Mouse (Mus musculus) stomach, postnatal 0 days (tissue): ENCODE measurements at regions not wholly inside any gene's neighbourhood (a gene's known extent, or its start where the extent isn't known, plus 50 kb on each side); places are given as distances from the start of the nearest gene placed in this dataset.

Source experiments
- ATAC-seq: fragments of 200-750 bp; cut with Nextera tagmentation; 2 replicates; pipeline ENCODE4 v1.8.0; 2017; ENCODE audit not compliant: low FRiP score, low TSS enrichment
- DNase-seq: peaks from one replicate; pipeline ENCODE4 v3.0.0-alpha.2; 2016; ENCODE audit warnings: low spot score
- H3K27ac ChIP-seq: fragments of 300-500 bp; sonication (generic); replicated peaks from 2 replicates; pipeline ENCODE4 v1.5.1; 2014; ENCODE audit warnings: mild to moderate bottlenecking, control low read depth
- H3K27me3 ChIP-seq: fragments of 300-500 bp; sonication (generic); 2 replicates; pipeline ENCODE4 v1.6.1; 2014; ENCODE audit warnings: low read length; ENCODE audit not compliant: control insufficient read depth, insufficient read depth
- H3K36me3 ChIP-seq: fragments of 300-500 bp; sonication (generic); 2 replicates; pipeline ENCODE4 v1.6.1; 2014; ENCODE audit warnings: low read length, mixed read lengths; ENCODE audit not compliant: control insufficient read depth, insufficient read depth
- H3K4me1 ChIP-seq: fragments of 300-500 bp; sonication (generic); replicated peaks from 2 replicates; pipeline ENCODE4 v1.6.1; 2014; ENCODE audit warnings: antibody characterized with exemption; ENCODE audit not compliant: control insufficient read depth, insufficient read depth
- H3K4me2 ChIP-seq: fragments of 300-500 bp; sonication (generic); replicated peaks from 2 replicates; pipeline ENCODE4 v1.6.1; 2014; ENCODE audit warnings: low read depth, mild to moderate bottlenecking, control low read depth, moderate library complexity
- H3K4me3 ChIP-seq: fragments of 300-500 bp; sonication (generic); 2 replicates; pipeline ENCODE4 v1.5.1; 2014; ENCODE audit warnings: low read depth, low read length, control low read depth
- H3K9ac ChIP-seq: fragments of 300-500 bp; sonication (generic); 2 replicates; pipeline ENCODE4 v1.6.1; 2014; ENCODE audit warnings: mild to moderate bottlenecking, low read length, control low read depth, mixed read lengths
- H3K9me3 ChIP-seq: fragments of 300-500 bp; sonication (generic); 2 replicates; pipeline ENCODE4 v1.6.1; 2016; ENCODE audit warnings: low read length; ENCODE audit not compliant: control insufficient read depth
- CTCF ChIP-seq: IDR thresholded peaks from 2 replicates; pipeline ENCODE4 v1.5.1; 2016; ENCODE audit warnings: antibody characterized with exemption, low read depth, mild to moderate bottlenecking, moderate library complexity
- EP300 ChIP-seq: optimal IDR thresholded peaks from 2 replicates; pipeline ENCODE3; 2016; ENCODE audit warnings: antibody characterized with exemption
- WGBS: fragments of 180-500 bp; shearing (Covaris S2); extraction: QIAGEN DNeasy Blood & Tissue Kit; methylation state at CpG from one replicate; pipeline ENCODE4 v1.1.7; 2014; 5-methylcytosine and 5-hydroxymethylcytosine counted together

DNA sequence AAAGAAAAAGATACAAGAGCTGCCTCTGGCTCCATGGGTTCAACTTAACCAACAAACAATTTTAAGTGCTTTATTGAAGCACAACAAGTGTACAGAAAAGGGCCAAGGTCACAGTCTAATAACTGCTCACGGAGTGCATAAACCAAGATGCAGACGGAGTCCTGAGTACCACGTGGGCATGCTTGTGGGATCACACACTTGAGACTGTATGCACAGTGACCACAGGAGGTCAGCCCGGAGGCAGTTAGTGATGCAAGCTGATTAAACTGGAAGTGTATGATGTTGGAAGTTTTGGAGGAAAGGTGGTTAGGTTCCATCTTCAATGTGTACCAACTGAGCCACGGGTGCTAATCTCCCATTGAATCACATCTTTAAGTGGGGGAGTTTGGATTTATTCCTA is 146.9 kb downstream of the Gm815 start:
- no peaks in the 10 kb centered on the region for H3K9me3 ChIP-seq
- no peaks in the 10 kb centered on the region for H3K27me3 ChIP-seq
- H3K4me1 ChIP-seq, result no peaks in the 10 kb centered on the region
- H3K27ac ChIP-seq, result no peak overlapping the region
- no peak overlapping the region for H3K9ac ChIP-seq
- H3K4me3 ChIP-seq, result no peak overlapping the region
- no peak; the same call in 1 of the 2 replicates for ATAC-seq
- no peak overlapping the region for H3K4me2 ChIP-seq
- DNase-seq, result peak; percentile 29
- TF ChIP-seq EP300, result no peak
- peak; percentile 62 for TF ChIP-seq CTCF
- 58% methylated on average over 5 of the region's 5 CpGs for WGBS
- H3K36me3 ChIP-seq, result no peaks in the 10 kb centered on the region

DNA sequence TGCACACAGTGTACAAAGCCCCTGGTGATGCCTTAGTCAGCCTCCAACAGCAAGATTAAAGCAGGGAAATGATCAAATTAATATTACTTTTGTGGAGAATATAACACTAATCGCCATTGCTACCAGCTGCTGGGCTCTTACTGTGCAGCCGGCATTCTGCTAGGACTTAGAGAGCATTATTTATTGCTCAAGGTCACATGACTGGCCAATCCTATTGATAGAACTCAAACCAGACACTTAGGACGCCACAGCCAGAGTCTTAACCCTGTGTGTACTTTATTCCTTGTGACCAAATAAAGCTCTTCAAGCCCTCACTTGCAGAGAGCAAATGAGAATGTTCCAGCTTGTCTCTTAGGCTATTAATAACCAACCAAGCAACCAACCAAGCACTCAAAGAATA is 152.6 kb downstream of the Gm815 start:
- no peak overlapping the region for H3K4me2 ChIP-seq
- DNase-seq, result no peak
- no peaks in the 10 kb centered on the region for H3K4me1 ChIP-seq
- H3K9me3 ChIP-seq, result no peaks in the 10 kb centered on the region
- TF ChIP-seq EP300, result no peak
- TF ChIP-seq CTCF, result no peak
- no peak overlapping the region for H3K9ac ChIP-seq
- no peak; the same call in 1 of the 2 replicates for ATAC-seq
- H3K27ac ChIP-seq, result no peak overlapping the region
- WGBS, result 18% methylated on average over 3 of the region's 3 CpGs
- no peaks in the 10 kb centered on the region for H3K36me3 ChIP-seq
- H3K27me3 ChIP-seq, result no peaks in the 10 kb centered on the region
- H3K4me3 ChIP-seq, result no peak overlapping the region

DNA sequence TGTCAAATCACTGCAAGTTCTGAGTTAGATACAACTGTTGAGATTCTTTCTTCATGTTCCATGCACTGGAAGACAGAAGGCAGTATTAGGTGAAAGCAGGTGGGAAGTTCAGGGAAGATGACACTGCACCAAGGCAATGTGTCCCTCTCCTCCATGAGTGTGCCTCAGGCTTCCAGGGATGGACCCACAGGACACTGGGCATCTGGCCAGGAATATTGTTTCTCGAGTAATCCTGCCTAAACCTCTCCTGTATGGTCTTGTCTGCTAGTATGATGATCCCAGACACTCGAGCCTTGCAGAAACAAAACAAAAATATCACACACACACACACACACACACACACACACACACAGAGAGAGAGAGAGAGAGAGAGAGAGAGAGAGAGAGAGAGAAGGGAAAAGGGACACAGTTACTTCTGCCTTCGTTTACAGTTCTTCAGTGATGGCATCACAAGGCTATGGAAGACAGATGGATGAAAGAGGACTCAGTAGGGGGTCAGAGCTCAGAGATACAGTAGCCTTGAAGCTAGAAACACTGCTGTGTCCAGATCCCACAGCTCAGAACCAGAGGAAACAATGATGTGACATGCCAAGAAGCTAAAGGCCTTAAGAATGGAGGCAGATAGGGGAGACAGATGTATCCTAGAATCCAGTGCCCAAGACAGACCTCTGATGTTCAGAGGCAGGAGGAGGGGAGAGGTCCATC is 154.8 kb downstream of the Gm815 start:
- Histone ChIP-seq H3K9me3 (no peaks in the 10 kb centered on the region), H3K36me3 (no peaks in the 10 kb centered on the region), H3K27me3 (no peaks in the 10 kb centered on the region), H3K9ac (no peak overlapping the region), H3K4me2 (no peak overlapping the region), H3K4me3 (no peak overlapping the region), H3K27ac (no peak overlapping the region), H3K4me1 (no peaks in the 10 kb centered on the region)
- DNase-seq (no peak), ATAC-seq (no peak)
- TF ChIP-seq CTCF, result no peak
- 37% methylated on average over 3 of the region's 3 CpGs for WGBS

DNA sequence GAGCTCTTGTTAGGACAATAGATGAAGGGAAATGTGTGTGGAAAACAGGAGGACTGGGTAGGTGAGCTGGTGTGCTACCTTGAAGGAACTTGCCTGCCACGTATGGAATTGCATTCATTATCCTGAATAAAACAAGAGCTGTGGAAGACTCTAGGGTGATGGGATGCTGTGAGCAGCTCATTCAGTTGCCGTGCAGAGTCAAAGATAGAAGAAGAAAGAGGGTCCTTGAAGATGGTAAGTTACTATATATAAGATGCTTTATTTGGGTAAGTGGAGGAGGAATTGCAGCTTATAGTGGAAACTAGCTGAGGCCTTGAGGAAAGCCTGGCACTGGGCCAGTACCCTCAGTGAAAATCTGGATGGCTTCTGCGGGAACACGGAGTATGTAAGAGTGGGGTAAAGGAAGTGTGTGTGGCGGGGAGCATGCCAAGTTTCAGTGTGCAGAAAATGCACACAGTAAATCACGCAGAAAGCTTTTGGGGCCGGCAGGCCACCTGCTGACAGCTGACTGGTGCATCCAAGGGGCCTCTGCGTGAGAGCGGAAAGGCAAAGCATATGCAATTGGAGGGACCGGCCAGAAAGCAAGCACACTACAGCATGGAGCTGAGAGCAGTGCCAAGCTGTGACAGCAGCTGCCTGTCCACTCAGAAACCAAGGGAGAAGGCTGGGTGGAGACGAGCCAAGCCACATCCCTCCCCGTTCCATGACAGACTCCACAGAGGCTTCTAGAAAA is 149.7 kb upstream of the Vldlr start:
- no peaks in the 10 kb centered on the region for H3K36me3 ChIP-seq
- no peaks in the 10 kb centered on the region for H3K4me1 ChIP-seq
- H3K9ac ChIP-seq, result no peak overlapping the region
- no peak overlapping the region for H3K27ac ChIP-seq
- H3K4me2 ChIP-seq, result no peak overlapping the region; the same call in 1 of the 2 replicates
- WGBS, result 40% methylated on average over 12 of the region's 12 CpGs
- no peak overlapping the region for H3K4me3 ChIP-seq
- H3K27me3 ChIP-seq, result no peaks in the 10 kb centered on the region
- H3K9me3 ChIP-seq, result no peaks in the 10 kb centered on the region
- ATAC-seq (peak; percentile 54; the same call in 1 of the 2 replicates), DNase-seq (peak; percentile 35)
- TF ChIP-seq EP300, result no peak
- no peak for TF ChIP-seq CTCF

DNA sequence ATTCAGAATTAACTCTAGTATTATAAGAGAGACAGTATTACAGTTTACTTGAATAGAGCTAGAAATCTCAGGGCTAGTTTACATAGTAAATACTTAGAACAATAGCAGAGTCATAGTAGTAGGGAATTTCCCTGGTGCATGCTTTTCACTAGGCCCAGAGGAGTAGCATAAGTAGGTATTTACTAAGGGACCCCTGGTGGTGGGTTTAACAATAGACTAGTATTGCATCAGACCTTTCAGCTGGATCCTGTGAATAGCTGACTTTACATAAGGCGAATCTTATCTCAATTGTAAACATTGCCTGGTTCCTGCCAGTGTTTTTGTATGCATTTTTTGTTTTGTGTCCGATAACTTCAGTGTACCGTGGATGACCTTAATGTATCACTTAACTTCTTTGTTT is 143.0 kb upstream of the Vldlr start:
- no peak overlapping the region for H3K9ac ChIP-seq
- TF ChIP-seq CTCF, result peak; percentile 19
- no peak for TF ChIP-seq EP300
- no peaks in the 10 kb centered on the region for H3K27me3 ChIP-seq
- no peaks in the 10 kb centered on the region for H3K9me3 ChIP-seq
- H3K36me3 ChIP-seq, result no peaks in the 10 kb centered on the region
- DNase-seq, result no peak
- no peak for ATAC-seq
- no peak overlapping the region for H3K4me2 ChIP-seq
- 53% methylated on average over 3 of the region's 3 CpGs for WGBS
- no peak overlapping the region for H3K27ac ChIP-seq
- no peaks in the 10 kb centered on the region for H3K4me1 ChIP-seq
- no peak overlapping the region for H3K4me3 ChIP-seq

DNA sequence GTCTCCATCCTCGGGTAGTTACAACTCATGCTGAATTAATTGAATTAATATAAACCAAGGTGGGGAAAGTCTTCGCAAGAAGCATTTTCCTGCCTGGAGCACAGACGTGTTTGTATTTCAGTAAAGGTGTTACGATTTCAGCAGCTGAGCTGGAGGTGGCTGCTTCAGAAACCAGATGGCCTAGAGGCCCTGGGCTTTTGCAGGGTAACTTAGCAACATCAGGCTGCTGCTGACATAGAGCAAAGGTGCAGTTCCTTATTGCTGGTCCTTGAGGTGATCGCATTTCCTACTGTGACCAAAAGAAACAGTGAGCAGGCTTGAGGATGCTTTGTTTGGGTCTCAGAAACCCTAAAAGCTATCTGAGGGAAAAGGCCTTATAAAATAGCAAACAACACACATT is 141.3 kb upstream of the Vldlr start:
- 62% methylated on average over 5 of the region's 5 CpGs for WGBS
- H3K4me3 ChIP-seq, result no peak overlapping the region
- DNase-seq, result no peak

More for the DNA sequence above, 141.3 kb upstream of the Vldlr start:
- Histone ChIP-seq H3K9me3 (no peaks in the 10 kb centered on the region), H3K27me3 (no peaks in the 10 kb centered on the region), H3K36me3 (no peaks in the 10 kb centered on the region), H3K4me2 (no peak overlapping the region), H3K27ac (no peak overlapping the region), H3K9ac (no peak overlapping the region), H3K4me1 (no peaks in the 10 kb centered on the region)
- ATAC-seq, result no peak
- TF ChIP-seq CTCF (no peak), EP300 (no peak)
